Mouse (Mus musculus) heart, embryonic 13.5 days (tissue): ENCODE data around the gene Gm47429. TPM values are rescaled to one million over a fixed set of nuclear protein-coding genes. Genes with fewer than 3 reads are reported as not detected.
"Not testable (repeated sequence)": the region's sequence is repeated elsewhere in the genome, so short reads cannot be mapped to it uniquely, and the experiment has no call there.

ENCODE experiments used
- ATAC-seq: fragments of 200-750 bp; cut with Nextera tagmentation; 2 replicates; pipeline ENCODE4 v1.8.0; 2017; ENCODE audit warnings: moderate TSS enrichment; ENCODE audit not compliant: insufficient number of reproducible peaks, low FRiP score, low TSS enrichment; ENCODE audit errors: extremely low read depth
- H3K27ac ChIP-seq: fragments of 300-500 bp; sonication (generic); replicated peaks from 2 replicates; pipeline ENCODE4 v1.5.1; 2015; ENCODE audit warnings: moderate library complexity, mild to moderate bottlenecking, inconsistent platforms
- H3K27me3 ChIP-seq: fragments of 300-500 bp; sonication (generic); replicated peaks from 2 replicates; pipeline ENCODE4 v1.6.1; 2015; ENCODE audit warnings: mild to moderate bottlenecking, inconsistent platforms
- H3K36me3 ChIP-seq: fragments of 300-500 bp; sonication (generic); 2 replicates; pipeline ENCODE4 v1.6.1; 2015; ENCODE audit warnings: mild to moderate bottlenecking, inconsistent platforms
- H3K4me1 ChIP-seq: fragments of 300-500 bp; sonication (generic); 2 replicates; pipeline ENCODE4 v1.6.1; 2015; ENCODE audit warnings: inconsistent platforms
- H3K4me2 ChIP-seq: fragments of 300-500 bp; sonication (generic); 2 replicates; pipeline ENCODE4 v1.6.1; 2015; ENCODE audit warnings: inconsistent platforms, mild to moderate bottlenecking, moderate library complexity
- H3K4me3 ChIP-seq: fragments of 300-500 bp; sonication (generic); 2 replicates; pipeline ENCODE4 v1.5.1; 2015; ENCODE audit warnings: moderate library complexity, mild to moderate bottlenecking, inconsistent platforms
- H3K9ac ChIP-seq: fragments of 300-500 bp; sonication (generic); 2 replicates; pipeline ENCODE4 v1.6.1; 2015; ENCODE audit warnings: inconsistent platforms, mild to moderate bottlenecking, moderate library complexity
- H3K9me3 ChIP-seq: fragments of 300-500 bp; sonication (generic); 2 replicates; pipeline ENCODE4 v1.6.1; 2016; ENCODE audit warnings: inconsistent platforms
- WGBS: fragments of 180-500 bp; shearing (Covaris S2); methylation state at CpG from one replicate; pipeline ENCODE4 v1.1.7; 2015; ENCODE audit warnings: mixed read lengths; 5-methylcytosine and 5-hydroxymethylcytosine counted together
- polyA plus RNA-seq: library from polyadenylated mRNA; unstranded; fragments of >200 nt; fragmentation: Nextera tagmentation; extraction: Ambion mirVana; gene quantifications from 2 replicates; pipeline ENCODE4 v1.2.1, GENCODE M21; 2015

The Gm47429 gene
- not detected in 2 replicates for polyA plus RNA-seq

- 72% methylated on average over 2 of the region's 2 CpGs for WGBS
- Histone ChIP-seq H3K9ac (no peak within 1 kb of the TSS), H3K4me1 (no peaks in the 10 kb centered on the region), H3K36me3 (no peaks in the 10 kb centered on the region), H3K4me2 (no peak within 1 kb of the TSS), H3K9me3 (no peaks in the 10 kb centered on the region), H3K4me3 (no peak within 1 kb of the TSS), H3K27me3 (no peaks in the 10 kb centered on the region), H3K27ac (no peak within 1 kb of the TSS)
- no peak for ATAC-seq
Observed at GRCm38 (mm10) chr13:50443812-50444211, at the start of gene Gm47429. TSS of gene Gm47429 (minus strand) at chr13:50443912.

GRCm38 (mm10) chr13:50488510-50488909 is 44.8 kb upstream of the Gm47429 start:
- H3K27me3 ChIP-seq, result not testable (repeated sequence)

GRCm38 (mm10) chr13:50467007-50467406 is 23.3 kb upstream of the Gm47429 start, which contains the start of gene Nutm2:
TSS of gene Nutm2 (plus strand) at chr13:50467307.
- H3K4me3 ChIP-seq, result no peak within 1 kb of the TSS
- no peak for ATAC-seq
- H3K4me2 ChIP-seq, result no peak within 1 kb of the TSS
- no peak within 1 kb of the TSS for H3K27ac ChIP-seq
- 0 out of 2 replicates have a peak, but pooled peaks cover 5% of the 10 kb centered on the region for H3K4me1 ChIP-seq
- H3K36me3 ChIP-seq, result no peaks in the 10 kb centered on the region
- no peaks in the 10 kb centered on the region for H3K27me3 ChIP-seq
- no peak within 1 kb of the TSS for H3K9ac ChIP-seq
- no peaks in the 10 kb centered on the region for H3K9me3 ChIP-seq
- WGBS, result 66% methylated on average over 4 of the region's 4 CpGs

More at GRCm38 (mm10) chr13:50488510-50488909, 44.8 kb upstream of the Gm47429 start:
- not testable (repeated sequence) for H3K9me3 ChIP-seq, H3K4me3 ChIP-seq, H3K4me1 ChIP-seq, H3K36me3 ChIP-seq, H3K4me2 ChIP-seq, H3K27ac ChIP-seq, H3K9ac ChIP-seq, ATAC-seq

- H3K27me3 ChIP-seq, result no peaks in the 10 kb centered on the region
- peak overlapping the region; percentile 36 for H3K4me3 ChIP-seq
- H3K9ac ChIP-seq, result peak overlapping the region; percentile 47; the same call in 1 of the 2 replicates
- H3K9me3 ChIP-seq, result no peaks in the 10 kb centered on the region
- peak overlapping the region; percentile 67 for H3K4me2 ChIP-seq
- 21% methylated on average over 27 of the region's 27 CpGs for WGBS
- 0 out of 2 replicates have a peak, but pooled peaks cover 5% of the 10 kb centered on the region for H3K4me1 ChIP-seq
- H3K36me3 ChIP-seq, result no peaks in the 10 kb centered on the region
- no peak overlapping the region for H3K27ac ChIP-seq
- no peak for ATAC-seq
Observed at GRCm38 (mm10) chr13:50464621-50465562, 21.2 kb upstream of the Gm47429 start.

GRCm38 (mm10) chr13:50460433-50460832 is 16.7 kb upstream of the Gm47429 start:
- WGBS, result 56% methylated on average over 2 of the region's 2 CpGs
- H3K36me3 ChIP-seq, H3K4me3 ChIP-seq, ATAC-seq, H3K27ac ChIP-seq, H3K4me2 ChIP-seq, H3K27me3 ChIP-seq, H3K9me3 ChIP-seq, H3K9ac ChIP-seq, H3K4me1 ChIP-seq: not testable (repeated sequence)

- no peaks in the 10 kb centered on the region for H3K36me3 ChIP-seq
- no peak overlapping the region for H3K9ac ChIP-seq
- no peak for ATAC-seq
- WGBS, result 24% methylated on average over 4 of the region's 4 CpGs
- H3K4me1 ChIP-seq, result no peaks in the 10 kb centered on the region
- H3K9me3 ChIP-seq, result peaks cover 6% of the 10 kb centered on the region; the same call in 1 of the 2 replicates
- H3K27me3 ChIP-seq, result no peaks in the 10 kb centered on the region
- H3K27ac ChIP-seq, result no peak overlapping the region
- no peak overlapping the region for H3K4me3 ChIP-seq
- no peak overlapping the region for H3K4me2 ChIP-seq
Observed at GRCm38 (mm10) chr13:50453426-50453825, 9.7 kb upstream of the Gm47429 start.

- not testable (repeated sequence) for H3K27ac ChIP-seq, H3K9ac ChIP-seq, H3K27me3 ChIP-seq, ATAC-seq, H3K4me3 ChIP-seq, H3K9me3 ChIP-seq, H3K4me1 ChIP-seq, H3K36me3 ChIP-seq, H3K4me2 ChIP-seq
- 60% methylated on average over 9 of the region's 9 CpGs for WGBS
Observed at GRCm38 (mm10) chr13:50452266-50452665, 8.6 kb upstream of the Gm47429 start.

GRCm38 (mm10) chr13:50445261-50445660 is 1.5 kb upstream of the Gm47429 start:
- H3K9ac ChIP-seq, result no peak overlapping the region
- H3K27me3 ChIP-seq, result no peaks in the 10 kb centered on the region
- H3K36me3 ChIP-seq, result no peaks in the 10 kb centered on the region
- H3K27ac ChIP-seq, result no peak overlapping the region
- no peaks in the 10 kb centered on the region for H3K4me1 ChIP-seq
- no peaks in the 10 kb centered on the region for H3K9me3 ChIP-seq
- ATAC-seq, result no peak
- no peak overlapping the region for H3K4me3 ChIP-seq
- H3K4me2 ChIP-seq, result no peak overlapping the region
- WGBS, result 47% methylated on average over 4 of the region's 4 CpGs

GRCm38 (mm10) chr13:50426686-50427085 is 17.0 kb downstream of the Gm47429 start:
- Histone ChIP-seq H3K27me3 (no peaks in the 10 kb centered on the region), H3K27ac (no peak overlapping the region), H3K9me3 (no peaks in the 10 kb centered on the region), H3K9ac (no peak overlapping the region), H3K36me3 (peaks cover 97% of the 10 kb centered on the region), H3K4me1 (0 out of 2 replicates have a peak, but pooled peaks cover 2% of the 10 kb centered on the region), H3K4me2 (no peak overlapping the region), H3K4me3 (no peak overlapping the region)
- no peak for ATAC-seq
- 65% methylated on average over 4 of the region's 4 CpGs for WGBS

- 84% methylated on average over 2 of the region's 2 CpGs for WGBS
- Histone ChIP-seq H3K9me3 (no peaks in the 10 kb centered on the region), H3K27ac (no peak overlapping the region), H3K4me3 (no peak overlapping the region), H3K4me2 (no peak overlapping the region), H3K27me3 (no peaks in the 10 kb centered on the region), H3K36me3 (peaks cover 97% of the 10 kb centered on the region), H3K9ac (no peak overlapping the region), H3K4me1 (0 out of 2 replicates have a peak, but pooled peaks cover 2% of the 10 kb centered on the region)
- ATAC-seq, result no peak
Observed at GRCm38 (mm10) chr13:50424517-50424916, 19.2 kb downstream of the Gm47429 start.

GRCm38 (mm10) chr13:50423625-50424209 is 20.0 kb downstream of the Gm47429 start:
- Histone ChIP-seq H3K4me1 (peaks cover 5% of the 10 kb centered on the region), H3K36me3 (peaks cover 89% of the 10 kb centered on the region), H3K27me3 (no peaks in the 10 kb centered on the region), H3K4me2 (no peak overlapping the region), H3K27ac (no peak overlapping the region), H3K4me3 (no peak overlapping the region), H3K9me3 (no peaks in the 10 kb centered on the region), H3K9ac (no peak overlapping the region)
- WGBS, result 83% methylated on average over 8 of the region's 8 CpGs
- ATAC-seq, result no peak
